ENCODE assay signal across 16 mouse cellular contexts in genomic region chr9:58276346-58276745, GRCm38 (mm10). TPM values are rescaled to one million over a fixed set of nuclear protein-coding genes. Genes with fewer than 3 reads are reported as not detected.
DNase-seq lines count a peak whose midpoint lies in the region; ATAC-seq lines count a peak whose summit lies in the region.
"Had no signal": no experiment of that assay in that cellular context is flagged by ENCODE, and none has a peak within 500 bp of the region (broad histone marks: within the 10 kb centered on the region; RNA-seq: fewer than 3 reads in every experiment).

No protein-coding gene starts in this region.

- H3K4me2 ChIP-seq in kidney, embryonic 14.5 days (replicated peaks; ENCODE audit: low read depth, low read length): no peak overlapping the region
- H3K4me2 ChIP-seq in midbrain, embryonic 15.5 days: no peak overlapping the region
- H3K4me2 ChIP-seq: hindbrain, embryonic 14.5 days had no signal

- no peak overlapping the region for H3K9ac ChIP-seq in kidney, embryonic 14.5 days (ENCODE audit: low read depth, low read length)
- H3K9ac ChIP-seq in midbrain, embryonic 15.5 days: no peak overlapping the region
- H3K9ac ChIP-seq: hindbrain, embryonic 14.5 days; liver, embryonic 12.5 days; stomach, embryonic 15.5 days had no signal

- peak; percentile 68 for DNase-seq in R1 (ENCODE audit: low read depth, low spot score)
- DNase-seq in embryonic facial prominence, embryonic 10.5 days (ENCODE audit: low spot score): no peak
- no peak for DNase-seq in adrenal gland, postnatal 36 days
- DNase-seq: gastrocnemius, postnatal 10 days had no signal

- 24% methylated on average over 5 of the region's 5 CpGs for WGBS in kidney, embryonic 14.5 days
- WGBS in embryonic facial prominence, embryonic 10.5 days: 57% methylated on average over 5 of the region's 5 CpGs
- WGBS in midbrain, embryonic 15.5 days: 65% methylated on average over 5 of the region's 5 CpGs

- peaks cover 73% of the 10 kb centered on the region for H3K4me1 ChIP-seq in megakaryocyte, embryonic 14.5 days
- H3K4me1 ChIP-seq in kidney, embryonic 14.5 days (ENCODE audit: control insufficient read depth, insufficient read depth, low read length): peaks cover 27% of the 10 kb centered on the region
- peaks cover 32% of the 10 kb centered on the region for H3K4me1 ChIP-seq in embryonic facial prominence, embryonic 10.5 days
- H3K4me1 ChIP-seq in midbrain, embryonic 15.5 days: peaks cover 7% of the 10 kb centered on the region

- peak overlapping the region; percentile 83 for H3K4me3 ChIP-seq in megakaryocyte, embryonic 14.5 days (replicated peaks)
- no peak overlapping the region for H3K4me3 ChIP-seq in kidney, embryonic 14.5 days (ENCODE audit: low read length)
- no peak overlapping the region for H3K4me3 ChIP-seq in embryonic facial prominence, embryonic 10.5 days
- no peak overlapping the region for H3K4me3 ChIP-seq in midbrain, embryonic 15.5 days
- H3K4me3 ChIP-seq: heart, embryonic 13.5 days; liver, embryonic 12.5 days; stomach, embryonic 15.5 days had no signal

- peak overlapping the region; percentile 81; the same call in 1 of the 2 replicates for H3K27ac ChIP-seq in kidney, embryonic 14.5 days (ENCODE audit: low read depth, low read length)
- H3K27ac ChIP-seq in embryonic facial prominence, embryonic 10.5 days (replicated peaks): no peak overlapping the region
- H3K27ac ChIP-seq in midbrain, embryonic 15.5 days: no peak overlapping the region
- H3K27ac ChIP-seq: hindbrain, embryonic 14.5 days had no signal

- H3K27me3 ChIP-seq in megakaryocyte, embryonic 14.5 days (replicated peaks): no peaks in the 10 kb centered on the region
- no peaks in the 10 kb centered on the region for H3K27me3 ChIP-seq in kidney, embryonic 14.5 days (ENCODE audit: control insufficient read depth, insufficient read depth, low read length)
- H3K27me3 ChIP-seq in embryonic facial prominence, embryonic 10.5 days (replicated peaks; ENCODE audit: low read depth, poor library complexity, severe bottlenecking): no peaks in the 10 kb centered on the region
- no peaks in the 10 kb centered on the region for H3K27me3 ChIP-seq in midbrain, embryonic 15.5 days (replicated peaks)
- H3K27me3 ChIP-seq: heart, embryonic 13.5 days; liver, embryonic 12.5 days; stomach, embryonic 15.5 days had no signal

- no peak for ATAC-seq in megakaryocyte, adult 5-6 weeks (ENCODE audit: poor library complexity, severe bottlenecking)
- no peak for ATAC-seq in kidney, embryonic 14.5 days (ENCODE audit: low FRiP score, low TSS enrichment)
- ATAC-seq in midbrain, embryonic 15.5 days (replicated peaks): no peak
- ATAC-seq: forebrain, embryonic 16.5 days; liver, embryonic 12.5 days had no signal

- H3K36me3 ChIP-seq in megakaryocyte, embryonic 14.5 days (replicated peaks; ENCODE audit: low read length): no peaks in the 10 kb centered on the region
- H3K36me3 ChIP-seq in kidney, embryonic 14.5 days (ENCODE audit: control insufficient read depth, insufficient read depth, low read length): no peaks in the 10 kb centered on the region
- no peaks in the 10 kb centered on the region for H3K36me3 ChIP-seq in embryonic facial prominence, embryonic 10.5 days (replicated peaks)
- H3K36me3 ChIP-seq in midbrain, embryonic 15.5 days (replicated peaks): no peaks in the 10 kb centered on the region
- H3K36me3 ChIP-seq: heart, embryonic 13.5 days; liver, embryonic 12.5 days; stomach, embryonic 15.5 days had no signal

- H3K9me3 ChIP-seq in megakaryocyte, embryonic 14.5 days: no peaks in the 10 kb centered on the region
- H3K9me3 ChIP-seq in kidney, embryonic 14.5 days (ENCODE audit: control insufficient read depth, low read length): no peaks in the 10 kb centered on the region
- no peaks in the 10 kb centered on the region for H3K9me3 ChIP-seq in embryonic facial prominence, embryonic 10.5 days
- no peaks in the 10 kb centered on the region for H3K9me3 ChIP-seq in midbrain, embryonic 15.5 days
- H3K9me3 ChIP-seq: heart, embryonic 13.5 days; liver, embryonic 12.5 days; stomach, embryonic 15.5 days had no signal

RNA-seq across cellular contexts. Expression of gene Stoml1, which starts 23.4 kb away (rescaled TPM):
- polyA plus RNA-seq in megakaryocyte, embryonic 14.5 days (2012; ENCODE audit: insufficient read depth, low replicate concordance): 4.3 TPM in 1 of 2 replicates, not detected in the other
- total RNA-seq in megakaryocyte, adult 5-6 weeks (2015): 5.8 and 6.1 TPM in 2 replicates
- total RNA-seq in megakaryocyte, adult 5-6 weeks (2017): 9.4 and 11.9 TPM in 2 replicates
- polyA plus RNA-seq in kidney, embryonic 14.5 days (2014; fragmentation: Nextera tagmentation; extraction: Ambion mirVana): 22.3 and 29.8 TPM in 2 replicates
- polyA plus RNA-seq in embryonic facial prominence, embryonic 10.5 days (2016; fragmentation: Nextera tagmentation; extraction: Ambion mirVana): 28.4 and 30.2 TPM in 2 replicates
- polyA plus RNA-seq in midbrain, embryonic 15.5 days (2015; fragmentation: Nextera tagmentation; extraction: Ambion mirVana): 136 and 140 TPM in 2 replicates
- total RNA-seq in adrenal gland, postnatal 36 days (2021): 10 to 100 TPM; 15.7 to 19.2 TPM

RNA-seq across cellular contexts. Expression of gene Pml, which starts 26.8 kb away (rescaled TPM):
- 28.7 and 29.2 TPM in 2 replicates for polyA plus RNA-seq in megakaryocyte, embryonic 14.5 days (2012; ENCODE audit: insufficient read depth, low replicate concordance)
- 37.7 and 41.3 TPM in 2 replicates for total RNA-seq in megakaryocyte, adult 5-6 weeks (2015)
- total RNA-seq in megakaryocyte, adult 5-6 weeks (2017): 15.5 and 17.4 TPM in 2 replicates
- 13.5 and 25.0 TPM in 2 replicates for polyA plus RNA-seq in kidney, embryonic 14.5 days (2014; fragmentation: Nextera tagmentation; extraction: Ambion mirVana)
- polyA plus RNA-seq in embryonic facial prominence, embryonic 10.5 days (2016; fragmentation: Nextera tagmentation; extraction: Ambion mirVana): 17.2 and 17.6 TPM in 2 replicates
- 3.9 and 5.0 TPM in 2 replicates for polyA plus RNA-seq in midbrain, embryonic 15.5 days (2015; fragmentation: Nextera tagmentation; extraction: Ambion mirVana)
- 10 to 100 TPM; 22.4 to 24.2 TPM for total RNA-seq in adrenal gland, postnatal 36 days (2021)

RNA-seq across cellular contexts. Expression of gene Loxl1, which starts 36.6 kb away (rescaled TPM):
- not detected in 2 replicates for polyA plus RNA-seq in megakaryocyte, embryonic 14.5 days (2012; ENCODE audit: insufficient read depth, low replicate concordance)
- total RNA-seq in megakaryocyte, adult 5-6 weeks (2015): 0.05 and 0.11 TPM in 2 replicates
- total RNA-seq in megakaryocyte, adult 5-6 weeks (2017): not detected in 2 replicates
- 26.0 and 27.0 TPM in 2 replicates for polyA plus RNA-seq in kidney, embryonic 14.5 days (2014; fragmentation: Nextera tagmentation; extraction: Ambion mirVana)
- polyA plus RNA-seq in embryonic facial prominence, embryonic 10.5 days (2016; fragmentation: Nextera tagmentation; extraction: Ambion mirVana): 7.0 and 11.9 TPM in 2 replicates
- 6.0 and 7.2 TPM in 2 replicates for polyA plus RNA-seq in midbrain, embryonic 15.5 days (2015; fragmentation: Nextera tagmentation; extraction: Ambion mirVana)
- 10 to 100 TPM; 22.9 to 33.9 TPM for total RNA-seq in adrenal gland, postnatal 36 days (2021)
- total RNA-seq: common myeloid progenitor, adult 5-6 weeks; megakaryocyte progenitor cell, adult 5-6 weeks; MEL had no signal
